Mouse (Mus musculus): ENCODE data around the gene Nectin2. TPM values are rescaled to one million over a fixed set of nuclear protein-coding genes. Genes with fewer than 3 reads are reported as not detected.

Gene Nectin2
- polyA plus RNA-seq, 1 experiment: 27.1 TPM

- Histone ChIP-seq H3K27me3 (ENCODE audit: control insufficient read depth, insufficient read depth, insufficient read length) (peaks cover 25% of the 10 kb centered on the region), H3K36me3 (ENCODE audit: control insufficient read depth, insufficient read depth) (no peaks in the 10 kb centered on the region), H3ac (ENCODE audit: control insufficient read depth, insufficient read length) (no peak overlapping the region), H3K79me2 (ENCODE audit: control insufficient read depth, insufficient read depth) (no peaks in the 10 kb centered on the region), H3K4me3 (no peak overlapping the region), H3K4me2 (ENCODE audit: low read depth) (no peak overlapping the region)
- TF ChIP-seq TCF12 (IDR thresholded peaks at IDR 0.05; ENCODE audit: insufficient read depth, poor library complexity, severe bottlenecking) (no peak), SRF (IDR thresholded peaks at IDR 0.05; ENCODE audit: control insufficient read depth, insufficient read length, low read depth) (no peak), POLR2AphosphoS2 (IDR thresholded peaks at IDR 0.05; ENCODE audit: insufficient read length, low read depth) (no peak), REST (IDR thresholded peaks at IDR 0.05; ENCODE audit: insufficient read depth, insufficient read length) (no peak), E2F4 (IDR thresholded peaks at IDR 0.05; ENCODE audit: insufficient read depth) (no peak), TCF3 (IDR thresholded peaks at IDR 0.05; ENCODE audit: insufficient read length, low read depth) (no peak)
Measured at GRCm38 (mm10) chr7:19678901-19679300, 71.4 kb downstream of the Nectin2 start.

DNA sequence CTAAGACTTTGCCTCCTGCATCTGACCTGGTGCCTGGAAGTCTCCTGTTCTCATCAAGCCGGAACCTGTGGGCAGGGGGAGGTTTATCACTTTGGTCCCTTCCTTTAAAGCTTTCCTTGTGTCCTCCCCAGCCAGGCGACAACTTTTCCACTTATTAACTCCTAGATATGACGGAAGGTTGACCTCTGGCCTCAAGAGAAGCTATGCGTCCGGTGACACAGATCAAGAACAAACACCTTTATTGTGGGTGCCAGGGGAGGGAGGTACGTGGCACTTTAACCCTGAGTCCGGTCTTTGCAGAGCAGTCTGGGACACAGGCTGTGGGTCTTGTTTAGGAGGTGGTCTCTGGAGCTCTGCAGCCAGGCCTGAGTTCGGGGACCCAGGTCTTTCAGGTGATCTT lies 72.4 kb downstream of the Nectin2 start, which contains the start of gene Apoc2:
Gene Apoc2, minus strand, starts transcription at position 70 of the 400 bp plus-strand sequence.
- no peak within 1 kb of the TSS for H3ac ChIP-seq (ENCODE audit: control insufficient read depth, insufficient read length)
- TF ChIP-seq TCF12 (IDR thresholded peaks at IDR 0.05; ENCODE audit: insufficient read depth, poor library complexity, severe bottlenecking) (no peak), MAX (IDR thresholded peaks at IDR 0.05; ENCODE audit: low read depth) (no peak), CEBPB (IDR thresholded peaks at IDR 0.05; ENCODE audit: insufficient read depth, poor library complexity, severe bottlenecking) (no peak), MYOG (IDR thresholded peaks at IDR 0.05; ENCODE audit: control insufficient read depth in 1 of 3, insufficient read depth in 1 of 3, insufficient read length in 2 of 3, low read depth in 2 of 3) (no peak), SRF (IDR thresholded peaks at IDR 0.05; ENCODE audit: control insufficient read depth, insufficient read length, low read depth) (no peak), E2F4 (IDR thresholded peaks at IDR 0.05; ENCODE audit: insufficient read depth) (no peak), USF1 (IDR thresholded peaks at IDR 0.05; ENCODE audit: low read depth) (no peak), MYOD1 (IDR thresholded peaks at IDR 0.05; ENCODE audit: control insufficient read depth in 1 of 3, insufficient read length in 2 of 3, low read depth in 2 of 3) (no peak), POLR2A (IDR thresholded peaks at IDR 0.05; ENCODE audit: insufficient read length, low read depth) (no peak), POLR2AphosphoS2 (IDR thresholded peaks at IDR 0.05; ENCODE audit: insufficient read length, low read depth) (no peak), TCF3 (IDR thresholded peaks at IDR 0.05; ENCODE audit: insufficient read length, low read depth) (no peak), REST (IDR thresholded peaks at IDR 0.05; ENCODE audit: insufficient read depth, insufficient read length) (no peak)
- no peak within 1 kb of the TSS for H3K4me3 ChIP-seq
- H3K4me2 ChIP-seq (ENCODE audit: low read depth): no peak within 1 kb of the TSS
- no peaks in the 10 kb centered on the region for H3K79me2 ChIP-seq (ENCODE audit: control insufficient read depth, insufficient read depth)
- H3K36me3 ChIP-seq (ENCODE audit: control insufficient read depth, insufficient read depth): no peaks in the 10 kb centered on the region
- H3K27me3 ChIP-seq (ENCODE audit: control insufficient read depth, insufficient read depth, insufficient read length): peaks cover 30% of the 10 kb centered on the region

GRCm38 (mm10) chr7:19676662-19677061 lies 73.6 kb downstream of the Nectin2 start:
- Histone ChIP-seq H3K27me3 (ENCODE audit: control insufficient read depth, insufficient read depth, insufficient read length) (peaks cover 30% of the 10 kb centered on the region), H3K4me2 (ENCODE audit: low read depth) (no peak overlapping the region)
- TF ChIP-seq E2F4 (IDR thresholded peaks at IDR 0.05; ENCODE audit: insufficient read depth) (no peak), MYOG (IDR thresholded peaks at IDR 0.05; ENCODE audit: control insufficient read depth in 1 of 3, insufficient read depth in 1 of 3, insufficient read length in 2 of 3, low read depth in 2 of 3) (peak in 1 of 3 experiments; percentile 55)

GRCm38 (mm10) chr7:19675824-19676223 lies 74.5 kb downstream of the Nectin2 start:
- peaks cover 22% of the 10 kb centered on the region for H3K27me3 ChIP-seq (ENCODE audit: control insufficient read depth, insufficient read depth, insufficient read length)
- H3ac ChIP-seq (ENCODE audit: control insufficient read depth, insufficient read length): no peak overlapping the region
- no peaks in the 10 kb centered on the region for H3K36me3 ChIP-seq (ENCODE audit: control insufficient read depth, insufficient read depth)
- H3K79me2 ChIP-seq (ENCODE audit: control insufficient read depth, insufficient read depth): no peaks in the 10 kb centered on the region
- TF ChIP-seq MYOD1 (IDR thresholded peaks at IDR 0.05; ENCODE audit: control insufficient read depth in 1 of 3, insufficient read length in 2 of 3, low read depth in 2 of 3) (no peak), TCF12 (IDR thresholded peaks at IDR 0.05; ENCODE audit: insufficient read depth, poor library complexity, severe bottlenecking) (no peak), SRF (IDR thresholded peaks at IDR 0.05; ENCODE audit: control insufficient read depth, insufficient read length, low read depth) (no peak), POLR2A (IDR thresholded peaks at IDR 0.05; ENCODE audit: insufficient read length, low read depth) (no peak), POLR2AphosphoS2 (IDR thresholded peaks at IDR 0.05; ENCODE audit: insufficient read length, low read depth) (no peak), MYOG (IDR thresholded peaks at IDR 0.05; ENCODE audit: control insufficient read depth in 1 of 3, insufficient read depth in 1 of 3, insufficient read length in 2 of 3, low read depth in 2 of 3) (no peak), REST (IDR thresholded peaks at IDR 0.05; ENCODE audit: insufficient read depth, insufficient read length) (no peak), MAX (IDR thresholded peaks at IDR 0.05; ENCODE audit: low read depth) (no peak), TCF3 (IDR thresholded peaks at IDR 0.05; ENCODE audit: insufficient read length, low read depth) (no peak), USF1 (IDR thresholded peaks at IDR 0.05; ENCODE audit: low read depth) (no peak), CEBPB (IDR thresholded peaks at IDR 0.05; ENCODE audit: insufficient read depth, poor library complexity, severe bottlenecking) (no peak), E2F4 (IDR thresholded peaks at IDR 0.05; ENCODE audit: insufficient read depth) (no peak)
- H3K4me3 ChIP-seq: no peak overlapping the region
- H3K4me2 ChIP-seq (ENCODE audit: low read depth): no peak overlapping the region

More at GRCm38 (mm10) chr7:19676662-19677061, 73.6 kb downstream of the Nectin2 start:
- Histone ChIP-seq H3K36me3 (ENCODE audit: control insufficient read depth, insufficient read depth) (no peaks in the 10 kb centered on the region), H3K4me3 (no peak overlapping the region), H3K79me2 (ENCODE audit: control insufficient read depth, insufficient read depth) (no peaks in the 10 kb centered on the region), H3ac (ENCODE audit: control insufficient read depth, insufficient read length) (no peak overlapping the region)

- TF ChIP-seq TCF3 (IDR thresholded peaks at IDR 0.05; ENCODE audit: insufficient read length, low read depth) (no peak), REST (IDR thresholded peaks at IDR 0.05; ENCODE audit: insufficient read depth, insufficient read length) (no peak), E2F4 (IDR thresholded peaks at IDR 0.05; ENCODE audit: insufficient read depth) (no peak)
- Histone ChIP-seq H3K27me3 (ENCODE audit: control insufficient read depth, insufficient read depth, insufficient read length) (peaks cover 16% of the 10 kb centered on the region), H3K4me2 (ENCODE audit: low read depth) (no peak overlapping the region), H3K4me3 (no peak overlapping the region), H3K79me2 (ENCODE audit: control insufficient read depth, insufficient read depth) (no peaks in the 10 kb centered on the region), H3ac (ENCODE audit: control insufficient read depth, insufficient read length) (no peak overlapping the region), H3K36me3 (ENCODE audit: control insufficient read depth, insufficient read depth) (no peaks in the 10 kb centered on the region)
Measured at GRCm38 (mm10) chr7:19673083-19673699, 77.1 kb downstream of the Nectin2 start.
